Mouse (Mus musculus): ENCODE results near the gene Mnt. TPM values are rescaled to one million over a fixed set of nuclear protein-coding genes. Genes with fewer than 3 reads are reported as not detected.
A peak's percentile ranks its signal among the peaks of the same experiment; 100 is the strongest.

Gene Mnt
- polyA plus RNA-seq, 1 experiment from 2014 or later: 6.8 TPM

- no peak overlapping the region for H3K9ac ChIP-seq (ENCODE audit: low read length)
- H3K4me3 ChIP-seq (ENCODE audit: low read depth, low read length): no peak overlapping the region
- H3K4me2 ChIP-seq (ENCODE audit: low read length): no peak overlapping the region
- no peaks in the 10 kb centered on the region for H3K27me3 ChIP-seq (replicated peaks; ENCODE audit: control insufficient read depth, insufficient read depth, low read length)
- WGBS: 90% methylated on average over 8 of the region's 8 CpGs
- 0 out of 2 replicates have a peak, but pooled peaks cover 3% of the 10 kb centered on the region for H3K9me3 ChIP-seq (replicated peaks; ENCODE audit: control insufficient read depth, low read length)
- no peak for DNase-seq (ENCODE audit: low spot score)
- ATAC-seq: no peak
- no peak overlapping the region for H3K27ac ChIP-seq (ENCODE audit: low read depth, low read length)
- H3K4me1 ChIP-seq (ENCODE audit: control insufficient read depth, insufficient read depth, low read length): peaks cover 10% of the 10 kb centered on the region
- peaks cover 44% of the 10 kb centered on the region for H3K36me3 ChIP-seq (ENCODE audit: control insufficient read depth, insufficient read depth, low read length)
Measured at GRCm38 (mm10) chr11:74840739-74841138, 10.0 kb downstream of the Mnt start.

GRCm38 (mm10) chr11:74841366-74841765, 10.6 kb downstream of the Mnt start:
- H3K4me1 ChIP-seq (ENCODE audit: control insufficient read depth, insufficient read depth, low read length): peaks cover 10% of the 10 kb centered on the region
- 78% methylated on average over 9 of the region's 9 CpGs for WGBS
- ATAC-seq (no peak), DNase-seq (ENCODE audit: low spot score) (no peak)
- no peak overlapping the region for H3K4me2 ChIP-seq (ENCODE audit: low read length)
- H3K9ac ChIP-seq (ENCODE audit: low read length): no peak overlapping the region
- H3K4me3 ChIP-seq (ENCODE audit: low read depth, low read length): no peak overlapping the region
- no peaks in the 10 kb centered on the region for H3K27me3 ChIP-seq (replicated peaks; ENCODE audit: control insufficient read depth, insufficient read depth, low read length)
- 0 out of 2 replicates have a peak, but pooled peaks cover 3% of the 10 kb centered on the region for H3K9me3 ChIP-seq (replicated peaks; ENCODE audit: control insufficient read depth, low read length)
- peaks cover 44% of the 10 kb centered on the region for H3K36me3 ChIP-seq (ENCODE audit: control insufficient read depth, insufficient read depth, low read length)
- no peak overlapping the region for H3K27ac ChIP-seq (ENCODE audit: low read depth, low read length)

GRCm38 (mm10) chr11:74842045-74842444, 11.3 kb downstream of the Mnt start:
- 89% methylated on average over 13 of the region's 13 CpGs for WGBS
- Histone ChIP-seq H3K27ac (ENCODE audit: low read depth, low read length) (no peak overlapping the region), H3K4me1 (ENCODE audit: control insufficient read depth, insufficient read depth, low read length) (peaks cover 10% of the 10 kb centered on the region), H3K4me2 (ENCODE audit: low read length) (no peak overlapping the region), H3K36me3 (ENCODE audit: control insufficient read depth, insufficient read depth, low read length) (peaks cover 41% of the 10 kb centered on the region), H3K9ac (ENCODE audit: low read length) (no peak overlapping the region), H3K4me3 (ENCODE audit: low read depth, low read length) (no peak overlapping the region), H3K27me3 (replicated peaks; ENCODE audit: control insufficient read depth, insufficient read depth, low read length) (no peaks in the 10 kb centered on the region), H3K9me3 (replicated peaks; ENCODE audit: control insufficient read depth, low read length) (0 out of 2 replicates have a peak, but pooled peaks cover 3% of the 10 kb centered on the region)
- DNase-seq (ENCODE audit: low spot score) (no peak), ATAC-seq (no peak)

- Histone ChIP-seq H3K4me3 (ENCODE audit: low read depth, low read length) (no peak overlapping the region), H3K27me3 (replicated peaks; ENCODE audit: control insufficient read depth, insufficient read depth, low read length) (no peaks in the 10 kb centered on the region), H3K4me1 (ENCODE audit: control insufficient read depth, insufficient read depth, low read length) (peaks cover 4% of the 10 kb centered on the region; the same call in 1 of the 2 replicates), H3K4me2 (ENCODE audit: low read length) (no peak overlapping the region), H3K36me3 (ENCODE audit: control insufficient read depth, insufficient read depth, low read length) (peaks cover 41% of the 10 kb centered on the region), H3K27ac (ENCODE audit: low read depth, low read length) (no peak overlapping the region), H3K9me3 (replicated peaks; ENCODE audit: control insufficient read depth, low read length) (0 out of 2 replicates have a peak, but pooled peaks cover 3% of the 10 kb centered on the region), H3K9ac (ENCODE audit: low read length) (no peak overlapping the region)
- DNase-seq (ENCODE audit: low spot score) (no peak), ATAC-seq (no peak)
- WGBS: 94% methylated on average over 22 of the region's 22 CpGs
Measured at GRCm38 (mm10) chr11:74842656-74843434, 12.1 kb downstream of the Mnt start.

GRCm38 (mm10) chr11:74843435-74843714, 12.7 kb downstream of the Mnt start:
- no peak for DNase-seq (ENCODE audit: low spot score)
- H3K4me1 ChIP-seq (ENCODE audit: control insufficient read depth, insufficient read depth, low read length): 0 out of 2 replicates have a peak, but pooled peaks cover 3% of the 10 kb centered on the region
- 89% methylated on average over 2 of the region's 2 CpGs for WGBS
- H3K4me2 ChIP-seq (ENCODE audit: low read length): no peak overlapping the region
- H3K9me3 ChIP-seq (replicated peaks; ENCODE audit: control insufficient read depth, low read length): 0 out of 2 replicates have a peak, but pooled peaks cover 3% of the 10 kb centered on the region
- no peaks in the 10 kb centered on the region for H3K27me3 ChIP-seq (replicated peaks; ENCODE audit: control insufficient read depth, insufficient read depth, low read length)
- no peak overlapping the region for H3K9ac ChIP-seq (ENCODE audit: low read length)
- ATAC-seq: no peak
- H3K27ac ChIP-seq (ENCODE audit: low read depth, low read length): no peak overlapping the region
- H3K4me3 ChIP-seq (ENCODE audit: low read depth, low read length): no peak overlapping the region
- H3K36me3 ChIP-seq (ENCODE audit: control insufficient read depth, insufficient read depth, low read length): peaks cover 41% of the 10 kb centered on the region

- peaks cover 41% of the 10 kb centered on the region for H3K36me3 ChIP-seq (ENCODE audit: control insufficient read depth, insufficient read depth, low read length)
- WGBS: 64% methylated on average over 5 of the region's 5 CpGs
- H3K27ac ChIP-seq (ENCODE audit: low read depth, low read length): no peak overlapping the region
- 0 out of 2 replicates have a peak, but pooled peaks cover 3% of the 10 kb centered on the region for H3K9me3 ChIP-seq (replicated peaks; ENCODE audit: control insufficient read depth, low read length)
- H3K4me2 ChIP-seq (ENCODE audit: low read length): no peak overlapping the region
- 0 out of 2 replicates have a peak, but pooled peaks cover 2% of the 10 kb centered on the region for H3K4me1 ChIP-seq (ENCODE audit: control insufficient read depth, insufficient read depth, low read length)
- H3K27me3 ChIP-seq (replicated peaks; ENCODE audit: control insufficient read depth, insufficient read depth, low read length): no peaks in the 10 kb centered on the region
- no peak overlapping the region for H3K4me3 ChIP-seq (ENCODE audit: low read depth, low read length)
- no peak overlapping the region for H3K9ac ChIP-seq (ENCODE audit: low read length)
- DNase-seq (ENCODE audit: low spot score): no peak
- no peak for ATAC-seq
Measured at GRCm38 (mm10) chr11:74843761-74844160, 13.0 kb downstream of the Mnt start.

GRCm38 (mm10) chr11:74845784-74846183, 15.1 kb downstream of the Mnt start:
- no peak for ATAC-seq
- peaks cover 43% of the 10 kb centered on the region for H3K36me3 ChIP-seq (ENCODE audit: control insufficient read depth, insufficient read depth, low read length)

GRCm38 (mm10) chr11:74847919-74848521, 17.3 kb downstream of the Mnt start:
- Histone ChIP-seq H3K4me1 (ENCODE audit: control insufficient read depth, insufficient read depth, low read length) (no peaks in the 10 kb centered on the region), H3K9ac (ENCODE audit: low read length) (no peak overlapping the region; the same call in 1 of the 2 replicates)
- WGBS: 3% methylated on average over 13 of the region's 13 CpGs

More at GRCm38 (mm10) chr11:74845784-74846183, 15.1 kb downstream of the Mnt start:
- no peak for DNase-seq (ENCODE audit: low spot score)
- Histone ChIP-seq H3K4me3 (ENCODE audit: low read depth, low read length) (no peak overlapping the region), H3K27me3 (replicated peaks; ENCODE audit: control insufficient read depth, insufficient read depth, low read length) (no peaks in the 10 kb centered on the region), H3K4me2 (ENCODE audit: low read length) (no peak overlapping the region), H3K9me3 (replicated peaks; ENCODE audit: control insufficient read depth, low read length) (0 out of 2 replicates have a peak, but pooled peaks cover 3% of the 10 kb centered on the region), H3K9ac (ENCODE audit: low read length) (no peak overlapping the region), H3K27ac (ENCODE audit: low read depth, low read length) (no peak overlapping the region), H3K4me1 (ENCODE audit: control insufficient read depth, insufficient read depth, low read length) (no peaks in the 10 kb centered on the region)
- 63% methylated on average over 3 of the region's 3 CpGs for WGBS

More at GRCm38 (mm10) chr11:74847919-74848521, 17.3 kb downstream of the Mnt start:
- H3K27me3 ChIP-seq (replicated peaks; ENCODE audit: control insufficient read depth, insufficient read depth, low read length): no peaks in the 10 kb centered on the region
- peaks cover 33% of the 10 kb centered on the region for H3K36me3 ChIP-seq (ENCODE audit: control insufficient read depth, insufficient read depth, low read length)
- ATAC-seq (peak; percentile 38), DNase-seq (ENCODE audit: low spot score) (peak; percentile 80)
- H3K4me3 ChIP-seq (ENCODE audit: low read depth, low read length): no peak overlapping the region
- no peak overlapping the region for H3K27ac ChIP-seq (ENCODE audit: low read depth, low read length)
- H3K9me3 ChIP-seq (replicated peaks; ENCODE audit: control insufficient read depth, low read length): 0 out of 2 replicates have a peak, but pooled peaks cover 3% of the 10 kb centered on the region
- no peak overlapping the region for H3K4me2 ChIP-seq (ENCODE audit: low read length)
